Mouse (Mus musculus): ENCODE results near the gene Speer4f2.

- TF ChIP-seq CTCF (IDR thresholded peaks at IDR 0.05; ENCODE audit: borderline replicate concordance, control insufficient read depth, extremely low read depth, insufficient read depth, low read length, poor library complexity): no peak
- no peak for TF ChIP-seq POLR2A (IDR thresholded peaks at IDR 0.05; ENCODE audit: control insufficient read depth, extremely low read depth, insufficient read depth, low read length, poor library complexity)
Observed at GRCm38 (mm10) chr5:17400571-17400970, 27.6 kb downstream of the Speer4f2 start.

Data from thymus, adult 2 months (tissue).